Mouse (Mus musculus) heart, embryonic 16.5 days (tissue): ENCODE data around the gene 4930564D02Rik. TPM values are rescaled to one million over a fixed set of nuclear protein-coding genes. Genes with fewer than 3 reads are reported as not detected.
A peak's percentile ranks its signal among the peaks of the same experiment; 100 is the strongest.

Experiments
- ATAC-seq: fragments of 200-750 bp; cut with Nextera tagmentation; replicated peaks from 2 replicates; pipeline ENCODE4 v1.8.0; 2017; ENCODE audit warnings: moderate number of reproducible peaks; ENCODE audit not compliant: insufficient read depth, low FRiP score; ENCODE audit errors: extremely low read depth
- H3K27ac ChIP-seq: fragments of 300-500 bp; sonication (generic); 2 replicates; pipeline ENCODE4 v1.5.1; 2014; ENCODE audit warnings: mild to moderate bottlenecking, low read length, control low read depth, moderate library complexity
- H3K27me3 ChIP-seq: fragments of 300-500 bp; sonication (generic); 2 replicates; pipeline ENCODE4 v1.6.1; 2014; ENCODE audit warnings: low read length, mixed read lengths; ENCODE audit not compliant: control insufficient read depth, insufficient read depth
- H3K36me3 ChIP-seq: fragments of 300-500 bp; sonication (generic); 2 replicates; pipeline ENCODE4 v1.6.1; 2014; ENCODE audit not compliant: control insufficient read depth, insufficient read depth
- H3K4me1 ChIP-seq: fragments of 300-500 bp; sonication (generic); 2 replicates; pipeline ENCODE4 v1.6.1; 2014; ENCODE audit warnings: low read length, mixed read lengths; ENCODE audit not compliant: control insufficient read depth, insufficient read depth
- H3K4me2 ChIP-seq: fragments of 300-500 bp; sonication (generic); 2 replicates; pipeline ENCODE4 v1.6.1; 2014; ENCODE audit warnings: low read depth, mild to moderate bottlenecking, control low read depth, low read length
- H3K4me3 ChIP-seq: fragments of 300-500 bp; sonication (generic); 2 replicates; pipeline ENCODE4 v1.5.1; 2014; ENCODE audit warnings: mild to moderate bottlenecking, control low read depth, low read length
- H3K9ac ChIP-seq: fragments of 300-500 bp; sonication (generic); 2 replicates; pipeline ENCODE4 v1.6.1; 2014; ENCODE audit warnings: low read length, control low read depth
- H3K9me3 ChIP-seq: fragments of 300-500 bp; sonication (generic); replicated peaks from 2 replicates; pipeline ENCODE4 v1.6.1; 2016; ENCODE audit warnings: low read length; ENCODE audit not compliant: control insufficient read depth
- WGBS: fragments of 180-500 bp; shearing (Covaris S2); extraction: QIAGEN DNeasy Blood & Tissue Kit; methylation state at CpG from one replicate; pipeline ENCODE4 v1.1.7; 2014; 5-methylcytosine and 5-hydroxymethylcytosine counted together
- polyA plus RNA-seq: library from polyadenylated mRNA; unstranded; fragments of >200 nt; fragmentation: Nextera tagmentation; extraction: Ambion mirVana; gene quantifications from 2 replicates; pipeline ENCODE4 v1.2.1, GENCODE M21; 2015

4930564D02Rik gene
- polyA plus RNA-seq, 1 experiment from 2014 or later = not detected

DNA sequence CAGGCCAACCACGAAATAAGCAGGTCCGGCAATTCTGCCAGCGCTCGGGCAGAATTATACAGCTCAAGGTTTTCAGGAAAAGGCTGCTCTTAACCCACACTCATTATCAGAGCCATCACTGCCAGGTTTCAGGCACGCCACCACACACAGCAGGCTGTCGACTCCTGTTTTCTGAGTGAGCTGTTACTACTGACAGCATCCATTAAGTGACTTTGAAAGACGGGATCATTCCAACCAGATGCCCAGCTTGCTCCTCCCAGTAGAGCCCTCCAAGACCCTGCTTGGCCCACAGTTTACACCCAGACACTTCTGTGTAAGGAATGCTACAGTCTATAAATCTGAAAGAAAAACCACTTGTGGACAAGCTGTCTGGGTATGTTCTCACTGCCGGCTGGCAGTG is 26.6 kb upstream of the 4930564D02Rik start:
- Histone ChIP-seq H3K4me2 (no peak overlapping the region), H3K9ac (0 out of 2 replicates have a peak overlapping the region, but pooled peaks have one; percentile 8), H3K36me3 (peaks cover 9% of the 10 kb centered on the region), H3K27me3 (no peaks in the 10 kb centered on the region), H3K27ac (peak overlapping the region; percentile 4; the same call in 1 of the 2 replicates), H3K4me1 (peaks cover 40% of the 10 kb centered on the region), H3K9me3 (no peaks in the 10 kb centered on the region), H3K4me3 (no peak overlapping the region)
- 34% methylated on average over 8 of the region's 8 CpGs for WGBS
- no peak for ATAC-seq

DNA sequence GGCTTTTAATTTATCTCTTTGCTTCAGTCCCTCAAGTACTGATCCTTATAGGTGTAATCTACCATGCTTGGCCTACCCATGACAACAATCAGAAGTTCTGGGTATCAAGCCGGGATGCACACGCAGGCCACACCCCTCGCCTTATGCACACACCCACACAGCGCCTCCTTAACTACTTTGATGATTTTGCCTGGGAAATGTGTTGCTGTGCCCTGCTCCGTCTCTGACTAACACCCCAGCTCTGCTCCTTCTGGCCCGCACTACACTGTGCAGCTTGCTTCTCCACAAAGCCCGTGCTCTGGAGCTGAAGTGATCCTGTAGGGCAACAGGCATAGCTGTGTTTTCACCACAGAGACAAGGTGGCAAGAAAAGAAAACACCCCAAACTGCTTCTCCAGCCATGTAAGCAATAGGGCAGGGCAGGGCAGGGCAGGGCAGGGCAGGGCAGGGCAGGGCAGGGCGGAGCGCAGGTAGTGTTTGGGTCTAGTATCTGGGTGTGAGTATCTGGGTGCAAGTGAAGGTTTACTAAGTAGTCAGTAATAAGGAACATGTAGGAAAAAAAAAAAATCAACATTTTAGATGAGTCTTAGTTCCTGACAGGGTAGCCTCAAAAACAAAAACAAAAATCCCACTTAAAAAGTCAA is 25.5 kb upstream of the 4930564D02Rik start:
- Histone ChIP-seq H3K9me3 (no peaks in the 10 kb centered on the region), H3K4me3 (no peak overlapping the region), H3K36me3 (peaks cover 3% of the 10 kb centered on the region; the same call in 1 of the 2 replicates), H3K4me2 (no peak overlapping the region), H3K27me3 (no peaks in the 10 kb centered on the region), H3K27ac (no peak overlapping the region), H3K4me1 (peaks cover 50% of the 10 kb centered on the region), H3K9ac (no peak overlapping the region)
- 84% methylated on average over 9 of the region's 9 CpGs for WGBS
- no peak for ATAC-seq

DNA sequence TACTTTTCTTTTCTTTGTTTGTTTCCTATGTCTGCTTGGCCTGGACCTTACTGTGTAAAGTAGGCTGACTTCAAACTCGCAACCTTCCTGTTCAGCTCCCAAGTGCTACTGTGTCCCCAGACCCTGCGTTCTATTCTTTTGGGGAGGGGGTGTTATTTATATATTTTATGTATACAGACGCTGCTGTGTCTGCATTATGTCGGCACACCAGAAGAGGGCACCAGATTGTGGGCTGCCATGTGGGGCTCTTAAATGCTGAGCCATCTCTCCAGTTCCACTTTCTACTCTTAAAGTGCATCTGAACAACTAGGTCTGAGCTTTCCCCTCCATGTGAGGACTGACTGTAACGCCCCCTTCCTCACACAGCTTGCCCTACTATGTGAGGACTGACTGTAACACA is 22.9 kb upstream of the 4930564D02Rik start:
- no peak overlapping the region for H3K4me2 ChIP-seq
- H3K4me3 ChIP-seq = no peak overlapping the region
- 89% methylated on average over 5 of the region's 5 CpGs for WGBS
- H3K9me3 ChIP-seq = no peaks in the 10 kb centered on the region
- no peaks in the 10 kb centered on the region for H3K27me3 ChIP-seq
- H3K27ac ChIP-seq = no peak overlapping the region
- H3K36me3 ChIP-seq = no peaks in the 10 kb centered on the region
- H3K9ac ChIP-seq = no peak overlapping the region
- peaks cover 74% of the 10 kb centered on the region for H3K4me1 ChIP-seq
- ATAC-seq = no peak

DNA sequence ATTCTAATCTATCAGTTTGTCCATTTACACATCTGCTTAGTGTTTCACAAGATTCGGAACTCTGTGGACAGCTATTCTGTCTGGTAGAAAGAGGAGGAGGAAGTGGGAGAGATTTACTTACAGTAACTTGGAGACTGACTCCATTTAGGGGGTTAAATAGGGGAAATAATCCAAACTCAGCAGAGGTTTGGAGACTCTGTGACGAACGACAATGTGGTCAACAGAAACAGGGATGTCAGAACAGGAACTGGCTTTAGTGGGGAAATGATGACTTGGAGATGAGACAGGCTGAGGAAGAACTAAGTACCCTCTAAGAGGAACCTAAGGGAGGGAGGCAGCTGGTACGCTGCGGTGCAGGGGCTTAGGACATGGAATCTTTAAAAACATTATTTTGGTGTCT is 19.8 kb upstream of the 4930564D02Rik start:
- H3K9ac ChIP-seq = peak overlapping the region; percentile 61
- no peak for ATAC-seq
- H3K4me2 ChIP-seq = peak overlapping the region; percentile 52

DNA sequence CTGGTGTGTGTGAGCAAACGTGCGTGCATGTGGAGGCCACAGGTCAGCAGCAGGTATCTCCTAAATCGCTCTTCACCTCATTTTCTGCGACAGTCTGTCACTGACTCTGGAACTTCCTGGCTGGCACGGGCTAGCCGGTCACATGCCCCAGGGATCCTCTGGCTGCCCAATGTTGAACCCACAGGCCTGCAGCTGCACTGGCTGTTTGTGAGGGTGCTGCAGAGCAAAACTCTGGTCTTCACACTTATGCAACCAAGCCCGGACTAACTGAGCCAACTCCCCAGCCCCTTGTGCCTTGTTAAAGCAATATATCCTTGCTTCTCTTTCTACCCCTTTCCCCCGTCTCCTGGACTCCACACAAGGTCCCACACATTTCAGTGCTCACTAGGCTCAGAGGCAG is 19.0 kb upstream of the 4930564D02Rik start:
- ATAC-seq = 0 out of 2 replicates have a peak, but pooled peaks have one; percentile 29
- H3K36me3 ChIP-seq = no peaks in the 10 kb centered on the region; the same call in 1 of the 2 replicates
- peak overlapping the region; percentile 15 for H3K4me3 ChIP-seq
- no peaks in the 10 kb centered on the region for H3K27me3 ChIP-seq
- WGBS = 19% methylated on average over 8 of the region's 8 CpGs
- peak overlapping the region; percentile 61 for H3K9ac ChIP-seq
- H3K4me2 ChIP-seq = peak overlapping the region; percentile 52
- H3K27ac ChIP-seq = peak overlapping the region; percentile 85
- no peaks in the 10 kb centered on the region for H3K9me3 ChIP-seq
- H3K4me1 ChIP-seq = peaks cover 74% of the 10 kb centered on the region

More for the DNA sequence above, 19.8 kb upstream of the 4930564D02Rik start:
- Histone ChIP-seq H3K27me3 (no peaks in the 10 kb centered on the region), H3K27ac (peak overlapping the region; percentile 85), H3K36me3 (no peaks in the 10 kb centered on the region; the same call in 1 of the 2 replicates), H3K4me1 (peaks cover 80% of the 10 kb centered on the region), H3K4me3 (peak overlapping the region; percentile 18), H3K9me3 (no peaks in the 10 kb centered on the region)
- 16% methylated on average over 5 of the region's 5 CpGs for WGBS

DNA sequence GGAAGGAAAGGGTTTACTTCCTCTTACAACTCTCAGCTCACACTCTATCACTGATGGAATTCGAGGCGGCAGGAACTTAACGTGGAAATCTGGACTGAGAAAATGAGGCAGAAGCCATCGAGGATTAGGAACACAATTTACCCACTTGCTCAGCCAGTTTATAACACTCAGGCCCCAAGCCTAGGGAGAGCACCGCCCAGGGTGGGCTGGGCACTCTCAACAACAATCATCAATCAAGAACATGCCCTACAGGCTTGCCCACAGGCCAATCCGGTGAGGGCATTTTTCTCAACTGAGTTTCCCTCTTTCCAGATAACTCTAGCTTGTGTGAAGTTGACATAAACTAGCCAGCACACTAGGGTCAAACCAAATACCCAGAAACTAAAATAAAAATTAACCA is 16.8 kb upstream of the 4930564D02Rik start:
- no peak overlapping the region for H3K27ac ChIP-seq

DNA sequence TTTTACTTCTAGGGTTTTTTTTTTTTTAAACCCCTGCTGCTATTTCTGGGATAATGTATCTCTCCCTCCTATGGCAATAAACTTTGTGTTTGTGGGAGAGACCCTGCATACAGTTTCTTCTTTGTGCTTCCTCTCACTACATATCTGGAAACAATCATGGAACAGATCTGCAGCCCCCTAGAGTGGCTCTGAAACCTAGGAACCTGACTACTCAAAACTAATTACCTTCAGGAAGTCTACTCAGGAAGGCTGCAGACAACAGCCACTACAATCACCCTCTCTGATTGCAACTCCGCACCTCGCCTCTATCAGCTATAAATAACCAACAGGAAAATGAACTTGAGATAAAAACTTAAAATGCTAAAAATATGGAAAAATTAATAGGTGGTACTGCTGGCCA is 15.5 kb upstream of the 4930564D02Rik start:
- Histone ChIP-seq H3K9me3 (no peaks in the 10 kb centered on the region), H3K4me2 (peak overlapping the region; percentile 82), H3K27ac (peak overlapping the region; percentile 78), H3K36me3 (no peaks in the 10 kb centered on the region; the same call in 1 of the 2 replicates), H3K4me3 (peak overlapping the region; percentile 89), H3K4me1 (peaks cover 68% of the 10 kb centered on the region), H3K27me3 (no peaks in the 10 kb centered on the region), H3K9ac (peak overlapping the region; percentile 88)
- whole genome bisulfite sequencing = 16% methylated on average over 2 of the region's 2 CpGs
- ATAC-seq = no peak

More for the DNA sequence above, 16.8 kb upstream of the 4930564D02Rik start:
- peak overlapping the region; percentile 15; the same call in 1 of the 2 replicates for H3K4me3 ChIP-seq
- H3K36me3 ChIP-seq = no peaks in the 10 kb centered on the region; the same call in 1 of the 2 replicates
- no peaks in the 10 kb centered on the region for H3K27me3 ChIP-seq
- WGBS = 38% methylated on average over 6 of the region's 6 CpGs
- peak overlapping the region; percentile 48 for H3K4me2 ChIP-seq
- no peak for ATAC-seq
- H3K4me1 ChIP-seq = peaks cover 70% of the 10 kb centered on the region
- H3K9ac ChIP-seq = no peak overlapping the region
- no peaks in the 10 kb centered on the region for H3K9me3 ChIP-seq

DNA sequence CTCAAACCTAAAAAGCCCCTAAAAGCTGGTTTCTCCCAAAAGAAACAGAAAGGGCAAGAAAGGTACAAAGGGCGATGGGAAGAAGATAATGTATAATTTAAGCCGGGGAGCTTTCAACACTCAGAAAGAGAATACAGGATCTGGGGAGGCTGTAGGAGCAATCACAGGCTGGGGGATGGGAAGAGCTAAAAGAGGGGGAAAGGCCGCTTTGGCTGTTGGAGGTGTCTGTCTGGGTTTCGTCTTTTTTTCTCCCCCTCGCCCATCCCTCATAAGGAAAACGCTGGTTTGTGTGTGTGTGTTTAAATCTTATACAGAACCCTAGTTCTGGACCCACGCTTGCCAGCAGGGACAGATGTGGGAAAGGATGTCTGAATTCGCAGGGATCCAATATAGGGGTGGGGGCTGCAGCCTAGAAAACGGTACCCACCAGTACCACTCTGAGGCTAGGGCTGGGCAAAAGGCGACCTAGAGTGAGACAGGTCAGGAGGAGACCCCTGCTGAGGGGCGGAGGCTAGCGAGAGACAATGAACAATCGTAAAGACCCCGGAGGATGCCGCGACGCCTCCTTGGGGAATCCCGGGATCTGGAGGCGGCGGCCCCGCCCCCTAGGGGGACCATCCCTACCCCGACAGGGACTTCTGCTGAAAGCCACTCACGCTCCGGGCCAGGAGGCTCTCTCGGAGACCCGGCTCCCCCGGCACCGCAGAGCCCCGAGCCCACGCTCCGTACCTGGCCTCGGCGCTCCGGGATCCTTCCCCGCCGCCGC is 14.3 kb upstream of the 4930564D02Rik start:
- H3K9ac ChIP-seq = peak overlapping the region; percentile 88
- peak overlapping the region; percentile 89 for H3K4me3 ChIP-seq
- WGBS = 1% methylated on average over 36 of the region's 37 CpGs
- no peaks in the 10 kb centered on the region for H3K27me3 ChIP-seq
- no peaks in the 10 kb centered on the region for H3K9me3 ChIP-seq
- peak overlapping the region; percentile 82 for H3K4me2 ChIP-seq
- ATAC-seq = peak; percentile 15
- H3K27ac ChIP-seq = peak overlapping the region; percentile 78
- no peaks in the 10 kb centered on the region; the same call in 1 of the 2 replicates for H3K36me3 ChIP-seq
- H3K4me1 ChIP-seq = peaks cover 56% of the 10 kb centered on the region
